Mouse (Mus musculus) A20 (cell line): ENCODE data around the gene Olfr889.
"Not testable (repeated sequence)": the region's sequence is repeated elsewhere in the genome, so short reads cannot be mapped to it uniquely, and the experiment has no call there.

ENCODE experiments used
- DNase-seq: peaks from one replicate; pipeline ENCODE4 v3.0.0-alpha.2; 2011; ENCODE audit warnings: low read depth, low spot score

Olfr889 gene

GRCm38 (mm10) chr9:38114898-38115297 is at the start of gene Olfr889:
TSS of gene Olfr889 (plus strand) at chr9:38115198.
- no peak for DNase-seq

- no peak for DNase-seq
Observed at GRCm38 (mm10) chr9:38083772-38084171, 31.2 kb upstream of the Olfr889 start, which contains the start of gene Olfr887. TSS of gene Olfr887 (plus strand) at chr9:38084072.

GRCm38 (mm10) chr9:38107828-38108227 is 7.2 kb upstream of the Olfr889 start, which contains the start of gene Olfr888:
TSS of gene Olfr888 (plus strand) at chr9:38108128.
- DNase-seq: no peak

GRCm38 (mm10) chr9:38142217-38142616 is 27.2 kb downstream of the Olfr889 start, which contains the start of gene Olfr890:
TSS of gene Olfr890 (plus strand) at chr9:38142517.
- no peak for DNase-seq

- DNase-seq: not testable (repeated sequence)
Observed at GRCm38 (mm10) chr9:38168341-38168740, 53.3 kb downstream of the Olfr889 start.
